Mouse (Mus musculus) CH12.LX (cell line): Measurements from ENCODE around the gene Mbd5.

Source experiments
- CHD2 ChIP-seq: IDR thresholded peaks from 2 replicates; pipeline ENCODE4 v1.6.1; 2011; ENCODE audit warnings: low read length, improper control_type of control experiment
- CTCF ChIP-seq, 2 experiments: IDR thresholded peaks in 1 of 2; conservative IDR thresholded peaks in 1 of 2; 2 replicates each; pipeline ENCODE4 v1.5.1; 2011 to 2012; ENCODE audit warnings: low read depth in 2 of 2, low read length in 2 of 2, improper control_type of control experiment in 1 of 2, inconsistent platforms in 1 of 2, mild to moderate bottlenecking in 1 of 2, moderate library complexity in 1 of 2
- EP300 ChIP-seq: IDR thresholded peaks from 2 replicates; pipeline ENCODE4 v1.6.1; 2011; ENCODE audit warnings: low read length, improper control_type of control experiment
- JUND ChIP-seq: conservative IDR thresholded peaks from 2 replicates; pipeline ENCODE4 v1.6.1; 2011; ENCODE audit warnings: low read depth, low read length, improper control_type of control experiment
- KAT2A ChIP-seq: IDR thresholded peaks from 2 replicates; pipeline ENCODE4 v1.6.1; 2012; ENCODE audit warnings: low read length, improper control_type of control experiment, inconsistent platforms; ENCODE audit not compliant: insufficient replicate concordance
- MAFK ChIP-seq: IDR thresholded peaks from 2 replicates; pipeline ENCODE4 v1.6.1; 2011; ENCODE audit warnings: low read length, improper control_type of control experiment; ENCODE audit not compliant: insufficient replicate concordance
- POLR2A ChIP-seq: IDR thresholded peaks from 2 replicates; pipeline ENCODE4 v1.6.1; 2011; ENCODE audit warnings: low read depth, mild to moderate bottlenecking, improper control_type of control experiment, low read length
- TCF12 ChIP-seq: IDR thresholded peaks from 2 replicates; pipeline ENCODE4 v1.6.1; 2014; ENCODE audit warnings: low read depth, mild to moderate bottlenecking, inconsistent platforms, low read length, improper control_type of control experiment
- UBTF ChIP-seq: IDR thresholded peaks from 2 replicates; pipeline ENCODE4 v1.6.1; 2012; ENCODE audit warnings: low read depth, mild to moderate bottlenecking, inconsistent platforms, low read length, improper control_type of control experiment, moderate library complexity
- USF1 ChIP-seq: IDR thresholded peaks from 2 replicates; pipeline ENCODE4 v1.6.1; 2014; ENCODE audit warnings: low read depth, mild to moderate bottlenecking, inconsistent platforms, low read length, improper control_type of control experiment
- ZNF384 ChIP-seq: IDR thresholded peaks from 2 replicates; pipeline ENCODE4 v1.6.1; 2012; ENCODE audit warnings: low read depth, low read length, improper control_type of control experiment, inconsistent platforms

- TF ChIP-seq CTCF (conservative IDR thresholded peaks at IDR 0.05 in 1 of 2, IDR thresholded peaks at IDR 0.05 in 1 of 2; ENCODE audit: low read depth in 2 of 2, low read length in 2 of 2) (no peak), KAT2A (no peak), POLR2A (no peak), ZNF384 (no peak), UBTF (no peak), JUND (no peak), MAFK (no peak), EP300 (no peak), TCF12 (no peak; the same call in 1 of the 2 replicates), CHD2 (no peak), USF1 (no peak)
Observed at GRCm38 (mm10) chr2:48949743-48950251, 489 bp downstream of the Mbd5 start.
